Mouse (Mus musculus) heart, embryonic 10.5 days (tissue): ENCODE data around the gene Hyal3. TPM values are rescaled to one million over a fixed set of nuclear protein-coding genes. Genes with fewer than 3 reads are reported as not detected.

Source experiments
- DNase-seq: peaks from one replicate; pipeline ENCODE4 v3.0.0-alpha.2; 2017; ENCODE audit warnings: low spot score
- H3K27ac ChIP-seq: fragments of 300-500 bp; sonication (generic); 2 replicates; pipeline ENCODE4 v1.5.1; 2016; ENCODE audit warnings: mild to moderate bottlenecking
- H3K27me3 ChIP-seq: fragments of 300-500 bp; sonication (generic); 2 replicates; pipeline ENCODE4 v1.6.1; 2016; ENCODE audit warnings: mild to moderate bottlenecking; ENCODE audit not compliant: poor library complexity, insufficient read depth, severe bottlenecking
- H3K36me3 ChIP-seq: fragments of 300-500 bp; sonication (generic); 2 replicates; pipeline ENCODE4 v1.6.1; 2016; ENCODE audit warnings: mild to moderate bottlenecking, moderate library complexity
- H3K4me1 ChIP-seq: fragments of 300-500 bp; sonication (generic); 2 replicates; pipeline ENCODE4 v1.6.1; 2016; ENCODE audit warnings: mild to moderate bottlenecking
- H3K4me3 ChIP-seq: fragments of 300-500 bp; sonication (generic); 2 replicates; pipeline ENCODE4 v1.5.1; 2016; ENCODE audit warnings: mild to moderate bottlenecking, moderate library complexity
- H3K9me3 ChIP-seq: fragments of 300-500 bp; sonication (generic); 2 replicates; pipeline ENCODE4 v1.6.1; 2016; ENCODE audit warnings: mild to moderate bottlenecking, moderate library complexity
- WGBS: fragments of 180-500 bp; shearing (Covaris S2); methylation state at CpG from one replicate; pipeline ENCODE4 v1.1.7; 2016; 5-methylcytosine and 5-hydroxymethylcytosine counted together
- polyA plus RNA-seq: library from polyadenylated mRNA; unstranded; fragments of >200 nt; fragmentation: Nextera tagmentation; extraction: Ambion mirVana; gene quantifications from 2 replicates; pipeline ENCODE4 v1.2.1, GENCODE M21; 2016

Gene Hyal3
- 0.36 and 0.70 TPM in 2 replicates for polyA plus RNA-seq

GRCm38 (mm10) chr9:107580501-107581317, at the start of gene Hyal3:
Gene Hyal3, plus strand, starts transcription at chr9:107580818.
- peaks cover 63% of the 10 kb centered on the region for H3K4me1 ChIP-seq
- peak; percentile 95 for DNase-seq
- no peaks in the 10 kb centered on the region for H3K27me3 ChIP-seq
- H3K9me3 ChIP-seq, result no peaks in the 10 kb centered on the region
- under 1% methylated on average over 32 of the region's 32 CpGs for WGBS
- peak within 1 kb of the TSS; percentile 82 for H3K4me3 ChIP-seq
- H3K27ac ChIP-seq, result peak within 1 kb of the TSS; percentile 94
- peaks cover 21% of the 10 kb centered on the region for H3K36me3 ChIP-seq

- WGBS, result under 1% methylated on average over 48 of the region's 48 CpGs
- DNase-seq, result peak; percentile 99
- 0 out of 2 replicates have a peak, but pooled peaks cover 5% of the 10 kb centered on the region for H3K27me3 ChIP-seq
- peaks cover 24% of the 10 kb centered on the region for H3K36me3 ChIP-seq
- H3K4me1 ChIP-seq, result peaks cover 40% of the 10 kb centered on the region
- peak within 1 kb of the TSS; percentile 92 for H3K27ac ChIP-seq
- no peaks in the 10 kb centered on the region for H3K9me3 ChIP-seq
- peak within 1 kb of the TSS; percentile 88 for H3K4me3 ChIP-seq
Measured at GRCm38 (mm10) chr9:107533791-107534407, 46.7 kb upstream of the Hyal3 start, which contains the start of gene Tmem115. Gene Tmem115, plus strand, starts transcription at chr9:107533945.

- peaks cover 36% of the 10 kb centered on the region for H3K4me1 ChIP-seq
- 0 out of 2 replicates have a peak, but pooled peaks cover 2% of the 10 kb centered on the region for H3K27me3 ChIP-seq
- WGBS, result 1% methylated on average over 40 of the region's 40 CpGs
- H3K9me3 ChIP-seq, result no peaks in the 10 kb centered on the region
- peak overlapping the region; percentile 92 for H3K27ac ChIP-seq
- H3K4me3 ChIP-seq, result peak overlapping the region; percentile 88
- H3K36me3 ChIP-seq, result peaks cover 31% of the 10 kb centered on the region
- no peak for DNase-seq
Measured at GRCm38 (mm10) chr9:107534408-107535202, 46.0 kb upstream of the Hyal3 start.

- WGBS, result 87% methylated on average over 7 of the region's 7 CpGs
- no peak overlapping the region for H3K27ac ChIP-seq
- DNase-seq, result no peak
- no peaks in the 10 kb centered on the region for H3K9me3 ChIP-seq
- H3K4me3 ChIP-seq, result no peak overlapping the region
- peaks cover 58% of the 10 kb centered on the region for H3K4me1 ChIP-seq
- H3K36me3 ChIP-seq, result peaks cover 39% of the 10 kb centered on the region
- no peaks in the 10 kb centered on the region for H3K27me3 ChIP-seq
Measured at GRCm38 (mm10) chr9:107538231-107538630, 42.4 kb upstream of the Hyal3 start.

- H3K4me1 ChIP-seq, result peaks cover 60% of the 10 kb centered on the region
- no peak overlapping the region for H3K27ac ChIP-seq
- no peaks in the 10 kb centered on the region for H3K9me3 ChIP-seq
- no peaks in the 10 kb centered on the region for H3K27me3 ChIP-seq
- no peak for DNase-seq
- WGBS, result 88% methylated on average over 3 of the region's 3 CpGs
- H3K36me3 ChIP-seq, result peaks cover 44% of the 10 kb centered on the region
- H3K4me3 ChIP-seq, result no peak overlapping the region
Measured at GRCm38 (mm10) chr9:107538711-107539110, 41.9 kb upstream of the Hyal3 start.

GRCm38 (mm10) chr9:107539940-107540339, 40.7 kb upstream of the Hyal3 start:
- no peaks in the 10 kb centered on the region for H3K27me3 ChIP-seq
- peaks cover 52% of the 10 kb centered on the region for H3K4me1 ChIP-seq
- peaks cover 55% of the 10 kb centered on the region for H3K36me3 ChIP-seq
- H3K4me3 ChIP-seq, result no peak overlapping the region
- no peaks in the 10 kb centered on the region for H3K9me3 ChIP-seq
- DNase-seq, result no peak
- no peak overlapping the region for H3K27ac ChIP-seq
- WGBS, result 94% methylated on average over 8 of the region's 8 CpGs

GRCm38 (mm10) chr9:107540420-107540819, 40.2 kb upstream of the Hyal3 start:
- Histone ChIP-seq H3K9me3 (no peaks in the 10 kb centered on the region), H3K27me3 (no peaks in the 10 kb centered on the region), H3K36me3 (peaks cover 60% of the 10 kb centered on the region), H3K4me1 (peaks cover 51% of the 10 kb centered on the region), H3K4me3 (no peak overlapping the region), H3K27ac (no peak overlapping the region)
- WGBS, result 71% methylated on average over 4 of the region's 4 CpGs
- DNase-seq, result no peak

GRCm38 (mm10) chr9:107541005-107541404, 39.6 kb upstream of the Hyal3 start:
- Histone ChIP-seq H3K9me3 (no peaks in the 10 kb centered on the region), H3K27me3 (no peaks in the 10 kb centered on the region), H3K4me1 (peaks cover 48% of the 10 kb centered on the region), H3K4me3 (peak overlapping the region; percentile 78), H3K27ac (0 out of 2 replicates have a peak overlapping the region, but pooled peaks have one; percentile 86), H3K36me3 (peaks cover 60% of the 10 kb centered on the region)
- no peak for DNase-seq
- 39% methylated on average over 10 of the region's 10 CpGs for WGBS

- peak within 1 kb of the TSS; percentile 86 for H3K27ac ChIP-seq
- H3K36me3 ChIP-seq, result peaks cover 58% of the 10 kb centered on the region
- under 1% methylated on average over 46 of the region's 46 CpGs for WGBS
- no peaks in the 10 kb centered on the region for H3K27me3 ChIP-seq
- H3K4me1 ChIP-seq, result peaks cover 46% of the 10 kb centered on the region
- peak within 1 kb of the TSS; percentile 78 for H3K4me3 ChIP-seq
- no peaks in the 10 kb centered on the region for H3K9me3 ChIP-seq
- peak; percentile 98 for DNase-seq
Measured at GRCm38 (mm10) chr9:107541474-107542351, 38.9 kb upstream of the Hyal3 start, which contains the start of the genes Cyb561d2 and Nprl2. Gene Cyb561d2, minus strand, starts transcription at chr9:107542193. Gene Nprl2, plus strand, starts transcription at chr9:107542226.

- DNase-seq, result no peak
- Histone ChIP-seq H3K27me3 (0 out of 2 replicates have a peak, but pooled peaks cover under 1% of the 10 kb centered on the region), H3K27ac (peak overlapping the region; percentile 86), H3K4me1 (peaks cover 46% of the 10 kb centered on the region), H3K9me3 (no peaks in the 10 kb centered on the region), H3K4me3 (peak overlapping the region; percentile 78), H3K36me3 (peaks cover 52% of the 10 kb centered on the region)
- 3% methylated on average over 11 of the region's 11 CpGs for WGBS
Measured at GRCm38 (mm10) chr9:107542352-107542686, 38.3 kb upstream of the Hyal3 start.

GRCm38 (mm10) chr9:107542721-107543120, 37.9 kb upstream of the Hyal3 start:
- Histone ChIP-seq H3K36me3 (peaks cover 48% of the 10 kb centered on the region), H3K4me1 (peaks cover 46% of the 10 kb centered on the region), H3K27me3 (peaks cover 5% of the 10 kb centered on the region; the same call in 1 of the 2 replicates), H3K9me3 (no peaks in the 10 kb centered on the region), H3K4me3 (peak overlapping the region; percentile 78), H3K27ac (peak overlapping the region; percentile 86)
- WGBS, result 46% methylated on average over 8 of the region's 8 CpGs
- no peak for DNase-seq

GRCm38 (mm10) chr9:107543299-107543698, 37.3 kb upstream of the Hyal3 start:
- H3K4me1 ChIP-seq, result peaks cover 49% of the 10 kb centered on the region
- WGBS, result 85% methylated on average over 11 of the region's 11 CpGs
- H3K27me3 ChIP-seq, result peaks cover 10% of the 10 kb centered on the region; the same call in 1 of the 2 replicates
- H3K36me3 ChIP-seq, result peaks cover 43% of the 10 kb centered on the region
- H3K4me3 ChIP-seq, result peak overlapping the region; percentile 78
- peak overlapping the region; percentile 42 for H3K27ac ChIP-seq
- DNase-seq, result no peak
- no peaks in the 10 kb centered on the region for H3K9me3 ChIP-seq
